Mouse (Mus musculus) cerebellum, postnatal 25 days (tissue): ENCODE measurements at regions not wholly inside any gene's neighbourhood (a gene's known extent, or its start where the extent isn't known, plus 50 kb on each side); places are given as distances from the start of the nearest gene placed in this dataset.

Source experiments
- DNase-seq, 2 experiments: peaks; one replicate each; pipeline ENCODE4 v3.0.0; 2021; ENCODE audit warnings: mixed read lengths in 2 of 2

DNA sequence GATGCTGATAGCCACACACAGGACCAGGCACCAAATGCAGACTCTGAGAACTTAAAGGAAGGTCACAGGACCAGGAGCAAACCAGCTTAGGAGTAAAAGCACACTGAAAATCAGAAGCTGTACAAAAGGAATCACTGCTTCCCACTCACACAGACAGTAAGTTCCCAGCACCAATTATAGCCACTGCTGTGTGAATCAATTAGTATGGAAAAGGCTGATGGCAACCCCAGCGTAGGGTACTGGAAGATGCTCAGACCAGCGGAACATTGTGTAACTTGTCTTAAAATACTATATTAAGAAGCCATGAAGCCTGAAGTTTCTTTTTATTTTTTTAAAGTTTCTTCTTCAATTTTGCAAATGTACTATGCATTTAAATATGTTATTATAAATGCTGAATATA, 115.8 kb downstream of the Lnpk start:
- no peak for DNase-seq

DNA sequence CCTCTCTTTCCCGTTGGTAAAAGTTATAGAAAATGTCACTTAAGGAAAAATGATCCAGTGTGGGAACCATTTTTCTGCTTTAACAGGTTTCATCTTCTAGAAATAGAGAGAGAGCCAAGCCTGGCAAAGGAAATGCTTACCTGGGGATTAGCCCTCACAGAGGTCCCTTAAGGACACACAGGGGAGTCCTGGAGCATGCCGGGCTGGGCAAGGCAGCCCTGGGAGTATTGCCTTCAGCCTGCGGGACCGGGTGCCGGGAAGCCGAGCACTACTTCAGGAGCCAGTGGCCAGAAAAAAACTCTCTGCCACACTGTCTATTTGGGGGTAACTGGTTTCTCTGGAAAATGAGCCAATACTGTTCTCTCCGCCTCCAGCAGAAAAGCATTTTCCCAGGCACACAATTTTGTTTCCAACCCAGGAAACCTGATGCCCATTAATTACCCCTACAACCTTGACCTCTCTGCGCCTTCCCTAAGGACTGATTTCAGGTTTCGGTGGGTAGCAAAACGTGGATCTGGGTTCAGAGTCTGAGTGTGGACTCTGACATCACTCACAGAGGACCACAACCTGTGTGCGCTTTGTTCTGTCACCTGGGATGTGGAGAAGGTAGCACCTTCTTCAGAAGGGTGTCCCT, 117.9 kb downstream of the Lnpk start:
- no peak for DNase-seq

DNA sequence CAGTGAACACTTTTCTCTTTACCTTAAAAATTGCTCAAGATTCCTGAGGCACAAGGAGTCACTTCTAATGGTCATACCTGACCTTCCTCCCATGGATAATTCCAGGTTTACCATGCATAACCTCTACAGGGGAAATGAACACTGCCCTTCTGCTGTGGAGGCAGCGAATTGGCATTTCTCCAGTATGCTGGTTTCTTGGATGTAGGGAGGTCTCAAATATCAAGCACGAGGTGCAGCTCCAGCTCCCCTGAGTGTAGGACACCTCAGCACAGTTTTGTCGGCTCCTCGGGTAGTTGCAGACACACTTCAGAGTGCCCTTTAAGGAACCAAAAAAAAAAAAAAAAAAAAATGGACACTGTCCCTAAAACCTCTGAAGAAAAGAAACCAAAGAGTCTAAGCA, 124.8 kb downstream of the Lnpk start:
- DNase-seq, result no peak

DNA sequence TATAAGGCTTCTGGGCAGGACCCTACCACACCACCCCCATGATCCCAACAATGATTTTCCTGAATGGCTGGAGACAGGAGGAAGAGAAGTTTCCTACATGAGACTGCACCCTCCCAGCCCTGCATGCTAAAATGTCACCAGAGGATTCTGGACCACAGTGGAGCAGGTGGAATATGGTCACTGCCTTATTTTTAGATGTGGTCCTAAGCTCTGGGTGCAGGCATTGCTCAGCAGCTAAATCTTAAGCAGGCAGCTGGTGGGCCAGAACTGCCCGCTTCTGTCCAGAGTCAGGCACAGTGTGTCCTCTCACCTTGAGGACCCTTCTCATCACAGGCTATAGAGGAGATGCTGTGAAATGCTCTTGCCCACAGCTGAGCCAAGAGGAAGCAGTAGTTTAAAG, 126.6 kb downstream of the Lnpk start:
- no peak for DNase-seq

DNA sequence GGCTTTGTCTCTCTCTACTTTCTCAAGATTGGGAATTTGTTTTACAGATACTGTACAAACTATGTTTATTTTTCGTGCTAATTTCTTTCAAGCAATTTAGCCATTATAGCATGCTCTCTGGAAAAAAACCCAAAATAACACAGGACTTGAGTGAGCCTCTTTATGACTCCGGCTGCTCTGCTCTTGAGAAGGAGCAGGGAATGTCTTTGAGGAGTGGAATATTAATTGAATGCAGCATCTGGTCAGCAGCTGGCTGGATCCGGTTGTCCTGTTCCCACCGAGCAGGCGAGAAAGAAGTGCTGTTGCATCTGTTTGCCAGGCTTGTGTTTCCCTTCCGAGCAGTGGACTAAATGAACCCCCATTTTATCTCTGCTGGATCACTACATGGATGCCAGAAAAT, 127.7 kb downstream of the Lnpk start:
- no peak for DNase-seq

DNA sequence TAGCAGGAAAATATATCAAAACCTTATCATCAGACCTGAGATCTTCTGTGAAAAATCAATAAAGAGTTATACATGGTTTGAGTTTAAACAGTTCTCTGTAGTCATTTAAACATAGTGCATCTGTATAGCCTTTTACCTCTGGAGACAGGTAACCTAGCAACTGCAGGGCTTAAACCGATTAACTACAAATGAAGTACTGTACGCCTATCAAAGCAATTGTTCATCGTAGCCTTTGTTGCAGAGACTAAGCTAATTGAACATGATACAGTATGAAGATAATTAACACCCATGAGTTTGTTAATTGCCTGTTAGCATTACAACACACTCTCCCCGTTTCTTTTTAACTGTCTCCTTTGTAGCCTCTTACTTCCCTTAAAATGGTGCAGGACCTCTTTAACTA, 128.2 kb downstream of the Lnpk start:
- DNase-seq, result no peak

DNA sequence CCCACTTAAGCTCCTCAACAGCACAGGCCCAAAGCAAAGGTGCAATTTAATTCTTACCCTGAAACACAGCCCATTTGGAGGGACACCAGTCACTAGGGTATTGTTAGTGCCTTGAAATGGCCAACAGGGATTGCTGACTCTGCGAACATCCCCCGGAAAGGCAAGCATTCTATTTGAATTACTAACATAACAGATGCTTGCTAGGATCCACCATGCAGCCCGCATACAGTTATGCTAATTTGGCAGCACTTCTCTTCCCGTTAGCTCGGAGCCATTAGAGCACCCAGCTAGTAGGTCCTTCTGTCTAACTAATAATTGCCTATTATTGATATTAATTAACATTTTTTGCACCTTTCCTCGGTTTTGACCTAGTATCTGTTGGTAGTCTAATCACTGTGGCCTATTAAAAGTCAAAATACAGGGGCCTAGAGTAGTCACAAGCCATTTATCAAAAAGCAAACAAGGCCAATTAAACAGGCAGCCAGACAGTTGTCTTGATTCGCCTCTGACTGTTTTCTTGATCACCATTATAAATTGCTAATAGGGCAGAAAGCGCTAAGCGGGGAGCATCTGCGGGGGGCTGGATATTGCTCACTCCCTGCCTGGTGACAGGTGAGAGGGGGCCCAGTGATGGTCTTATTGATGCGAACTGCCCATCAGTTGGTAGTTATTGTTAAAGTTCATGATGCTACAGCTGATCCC, 129.0 kb downstream of the Lnpk start:
- DNase-seq, result no peak

DNA sequence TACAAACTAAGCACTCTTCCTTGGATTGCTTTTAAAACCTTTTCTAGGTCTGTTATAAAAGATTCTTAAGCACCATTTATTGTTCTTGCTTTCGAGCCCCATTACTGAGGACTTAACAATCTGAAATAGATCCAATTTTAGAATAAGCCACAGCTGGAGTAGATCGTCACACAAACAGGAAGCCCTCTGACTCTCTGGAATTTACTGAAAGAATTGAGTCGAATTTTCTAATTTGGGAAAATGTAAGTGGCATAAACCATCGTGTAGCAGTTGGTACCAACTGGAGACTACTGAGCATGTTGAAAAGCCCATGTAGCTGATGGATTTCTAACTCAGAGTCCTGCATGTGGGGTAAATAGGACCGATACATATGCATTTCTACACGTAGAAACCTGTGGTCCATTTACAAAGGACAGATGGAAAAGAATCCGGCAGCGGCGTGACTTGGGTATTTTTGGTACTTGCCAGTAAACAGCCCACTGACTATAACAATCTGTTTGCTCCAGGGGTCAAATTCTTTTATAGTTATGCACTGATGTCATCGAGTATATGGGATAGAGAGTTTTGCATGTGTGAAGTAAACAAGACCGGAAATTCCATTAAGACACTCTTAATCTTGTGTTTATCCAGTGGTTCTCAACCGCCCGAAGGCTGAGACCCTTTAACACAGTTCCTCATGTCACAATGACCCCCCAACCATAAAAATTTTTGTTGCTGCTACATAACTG, 143.9 kb downstream of the Lnpk start:
- DNase-seq, result no peak

DNA sequence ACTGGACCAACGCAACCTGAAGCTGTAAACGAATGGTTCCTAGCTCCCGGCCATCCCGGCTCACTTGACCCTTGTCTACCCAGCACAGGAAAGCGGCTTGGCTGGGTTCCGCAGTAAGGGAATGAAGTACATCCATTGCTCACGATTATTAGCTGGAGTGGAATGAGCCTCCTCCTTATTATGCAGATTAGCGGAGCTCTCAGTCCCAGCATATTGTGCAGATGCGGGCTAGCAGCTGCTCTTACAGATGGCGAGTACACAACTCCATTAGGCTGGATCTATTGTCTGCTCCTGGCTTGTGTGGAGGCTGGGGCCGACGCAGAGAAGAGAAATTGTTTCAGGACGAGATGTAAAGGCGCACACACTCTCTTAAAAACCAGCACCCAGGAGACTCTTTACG, 152.5 kb downstream of the Lnpk start:
- no peak for DNase-seq

DNA sequence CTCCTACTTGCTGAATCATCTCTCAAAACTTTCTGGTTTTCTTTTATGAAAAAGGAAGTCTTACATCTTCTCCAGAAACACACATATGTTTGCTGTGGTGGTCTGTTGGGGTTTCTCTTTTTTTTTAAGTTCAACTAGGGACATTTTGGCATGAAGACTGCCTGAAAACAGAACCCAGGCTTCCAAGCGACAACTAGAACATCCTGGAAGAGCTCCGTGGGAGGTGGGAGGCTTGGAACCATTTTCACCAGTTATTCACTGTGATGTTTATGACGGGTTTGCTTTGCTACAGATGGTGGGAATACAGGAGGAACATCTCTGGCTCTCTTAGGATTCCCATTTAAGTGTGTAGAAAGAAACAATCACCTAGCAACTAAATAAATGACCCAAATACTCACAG, 154.5 kb downstream of the Lnpk start:
- no peak for DNase-seq

DNA sequence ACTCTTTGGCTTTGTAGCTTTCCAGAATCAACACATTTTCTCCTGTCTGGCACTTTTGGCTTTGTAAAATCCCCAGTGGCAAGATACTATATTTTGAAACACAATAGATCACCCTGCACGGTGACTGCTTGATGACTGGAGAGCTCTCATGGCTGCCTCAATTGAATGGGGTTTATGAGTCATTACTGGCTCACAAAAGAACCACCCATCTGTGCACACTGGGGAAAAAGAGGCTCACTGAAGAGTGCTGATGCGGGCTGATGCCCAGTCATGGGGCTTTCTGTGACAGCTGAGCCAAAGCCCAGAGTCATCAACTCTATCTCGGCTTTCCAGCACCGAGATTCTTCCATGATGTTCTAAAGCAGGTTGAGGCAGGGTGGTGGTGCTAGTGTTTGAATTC, 163.1 kb downstream of the Lnpk start:
- no peak for DNase-seq

DNA sequence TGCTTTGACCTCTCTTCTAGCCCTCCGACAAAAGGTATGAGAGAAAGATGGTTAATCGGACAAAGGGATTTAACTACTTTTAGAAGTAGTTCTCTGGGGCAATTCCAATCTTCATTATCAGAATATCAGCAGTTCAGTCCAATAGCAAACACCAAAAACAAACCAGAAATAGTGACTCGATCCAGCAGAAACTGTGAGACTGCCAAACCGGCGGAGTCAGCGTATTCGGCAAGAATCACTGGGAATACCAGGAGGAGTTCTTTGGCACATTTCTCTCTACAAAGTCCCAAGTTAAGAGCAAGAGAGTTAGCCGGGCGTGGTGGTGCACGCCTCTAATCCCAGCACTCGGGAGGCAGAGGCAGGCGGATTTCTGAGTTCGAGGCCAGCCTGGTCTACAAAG, 164.5 kb downstream of the Lnpk start:
- DNase-seq, result no peak

DNA sequence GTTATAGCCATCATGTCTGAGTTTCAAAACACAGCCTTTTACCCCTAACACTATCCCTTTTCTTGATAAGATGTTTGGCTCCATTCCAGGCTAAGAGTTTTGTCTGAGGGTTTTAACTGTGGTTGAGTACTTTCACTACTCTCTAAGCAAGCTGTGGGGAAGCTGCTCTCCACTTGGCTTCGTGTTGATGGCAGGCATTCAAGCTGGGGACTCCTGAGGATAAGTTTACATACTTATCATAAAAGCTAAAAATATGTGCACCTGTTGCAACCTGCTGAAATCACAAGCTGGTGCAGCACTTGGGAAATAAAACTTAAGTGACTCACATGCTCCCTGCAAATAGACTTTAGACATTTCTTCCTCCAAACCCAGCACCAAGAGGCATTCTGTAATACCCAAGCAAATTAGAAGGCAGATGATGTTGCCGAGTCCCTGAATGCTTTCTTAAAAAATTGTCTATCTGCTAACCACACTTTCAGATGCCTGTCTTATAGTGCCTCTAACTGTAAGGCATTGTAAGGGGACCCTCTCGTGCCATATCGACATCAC, 169.3 kb downstream of the Lnpk start:
- DNase-seq, result no peak

DNA sequence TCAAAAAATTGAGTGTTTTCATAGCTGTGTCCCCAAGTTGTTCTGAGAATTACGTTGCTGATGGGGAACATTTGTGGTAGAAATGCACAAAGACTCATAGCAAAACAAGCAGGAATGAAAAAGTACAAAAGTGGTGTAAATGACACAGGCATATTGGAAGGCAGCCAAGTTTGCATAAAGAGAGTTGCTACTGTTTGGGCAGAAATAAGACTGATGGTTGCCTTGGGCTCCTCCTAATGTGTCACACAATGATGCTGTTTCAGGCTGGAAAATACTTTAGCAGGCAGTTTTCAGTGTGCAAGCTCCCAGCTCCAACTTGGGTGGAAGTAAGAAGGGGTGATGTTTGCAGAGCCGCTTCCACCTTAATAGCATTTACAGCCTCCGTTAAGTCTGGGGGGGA, 174.7 kb downstream of the Lnpk start:
- no peak for DNase-seq

DNA sequence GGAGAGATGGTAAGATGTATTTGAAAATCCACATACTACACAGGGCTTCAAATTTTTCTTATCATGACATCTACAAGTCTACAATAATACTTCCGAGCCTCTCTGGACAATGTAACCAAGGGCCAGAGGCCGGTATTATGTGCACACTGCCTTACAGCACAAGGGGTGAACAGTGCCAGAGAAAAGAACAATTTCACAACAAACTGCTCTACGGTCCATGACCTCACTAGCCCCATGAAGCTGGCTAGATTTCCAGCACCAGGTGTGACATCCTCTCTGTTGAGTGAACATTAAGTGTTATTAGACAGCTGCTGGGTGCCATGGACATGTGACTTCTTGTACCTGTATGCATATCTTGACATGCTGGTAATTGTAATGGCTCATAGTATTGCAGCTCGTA, 188.2 kb downstream of the Lnpk start:
- no peak for DNase-seq

DNA sequence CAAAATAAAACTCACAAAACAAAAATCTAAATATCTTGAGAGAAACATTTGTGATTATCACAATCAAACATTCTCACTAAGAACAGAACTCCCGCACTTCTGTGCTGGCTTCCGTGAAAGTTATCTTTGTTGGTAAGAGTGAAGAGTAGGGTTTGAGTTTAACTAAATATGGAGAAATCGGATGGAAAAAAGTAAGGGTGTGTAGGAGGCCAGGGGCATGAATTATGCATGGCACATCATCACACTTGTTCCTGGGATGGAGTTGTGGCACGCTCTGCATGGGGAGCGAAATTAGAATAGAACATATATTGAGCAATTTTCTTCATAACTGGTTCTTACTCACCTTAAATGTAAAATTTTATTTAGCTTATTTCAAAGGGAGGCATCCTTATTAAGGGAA, 191.2 kb downstream of the Lnpk start:
- no peak for DNase-seq

DNA sequence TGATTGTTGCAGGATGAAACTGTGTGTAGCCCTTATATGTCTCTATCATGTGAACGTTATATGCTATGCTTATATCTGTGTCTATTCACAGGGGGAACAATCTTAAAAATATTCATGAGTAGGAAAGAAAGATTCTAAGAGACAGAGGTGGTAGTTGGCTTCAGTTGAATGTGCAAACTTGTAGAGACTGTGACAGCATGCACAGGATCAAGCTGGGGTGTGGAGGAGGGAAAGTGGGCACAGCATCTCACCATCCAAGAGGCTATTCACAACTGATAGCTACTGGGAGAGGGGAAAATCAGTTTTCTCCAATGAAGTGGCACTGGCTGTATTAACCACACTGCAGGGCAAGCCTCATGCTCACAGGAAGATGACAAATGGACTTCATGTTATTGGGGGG, 194.3 kb downstream of the Lnpk start:
- DNase-seq, result no peak

DNA sequence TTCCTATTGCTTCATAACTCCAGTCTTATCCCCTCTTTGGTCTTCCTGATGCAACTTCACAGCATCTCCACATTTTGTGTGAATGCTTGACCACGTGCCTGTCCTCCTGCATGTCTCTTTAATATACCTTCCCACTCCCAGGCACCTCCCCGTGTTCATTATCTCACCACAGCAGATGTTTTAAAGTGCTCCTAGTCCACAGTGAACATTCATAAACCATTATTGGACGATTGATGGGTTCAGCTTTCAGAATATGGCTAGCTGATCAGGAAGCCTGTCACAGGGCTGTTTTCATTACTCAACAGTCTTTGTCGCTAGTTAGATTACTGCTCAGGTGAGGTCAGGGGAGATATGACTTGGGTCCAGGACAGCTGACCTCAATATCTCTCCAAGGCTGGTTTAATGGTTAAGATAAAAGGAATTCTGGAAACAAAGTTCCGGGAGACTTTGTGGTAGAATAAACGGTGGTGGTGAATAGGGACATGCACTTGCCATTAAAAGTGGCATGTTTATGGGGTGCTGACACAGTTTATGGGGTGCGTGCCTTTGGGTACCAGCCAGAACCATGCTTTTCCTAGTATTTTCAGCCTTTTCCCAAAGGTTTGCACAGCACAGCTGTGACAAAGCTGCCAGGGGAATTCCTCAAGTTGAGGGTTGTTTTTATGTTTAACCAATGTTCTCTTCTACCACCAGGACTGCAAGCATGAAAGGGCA, 198.5 kb downstream of the Lnpk start:
- no peak for DNase-seq

DNA sequence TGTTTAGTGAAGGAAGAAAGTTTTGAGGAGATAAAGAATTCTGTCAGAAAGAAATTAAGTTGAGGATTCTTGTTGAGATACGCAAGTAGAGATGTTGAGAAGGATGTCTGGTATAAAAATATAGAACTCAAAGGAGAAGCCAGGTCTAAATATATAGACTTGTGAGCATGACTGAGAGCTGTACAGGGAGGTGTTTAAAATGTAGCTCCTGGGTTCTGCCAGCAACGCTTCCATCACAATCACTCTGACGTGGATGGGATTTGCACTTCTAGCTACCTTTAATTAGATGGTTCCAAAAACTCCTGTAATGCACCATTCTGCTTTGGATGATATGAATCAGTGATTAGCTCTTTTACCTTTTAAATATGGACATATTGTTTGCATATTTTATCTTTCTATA, 200.5 kb downstream of the Lnpk start:
- DNase-seq, result no peak

DNA sequence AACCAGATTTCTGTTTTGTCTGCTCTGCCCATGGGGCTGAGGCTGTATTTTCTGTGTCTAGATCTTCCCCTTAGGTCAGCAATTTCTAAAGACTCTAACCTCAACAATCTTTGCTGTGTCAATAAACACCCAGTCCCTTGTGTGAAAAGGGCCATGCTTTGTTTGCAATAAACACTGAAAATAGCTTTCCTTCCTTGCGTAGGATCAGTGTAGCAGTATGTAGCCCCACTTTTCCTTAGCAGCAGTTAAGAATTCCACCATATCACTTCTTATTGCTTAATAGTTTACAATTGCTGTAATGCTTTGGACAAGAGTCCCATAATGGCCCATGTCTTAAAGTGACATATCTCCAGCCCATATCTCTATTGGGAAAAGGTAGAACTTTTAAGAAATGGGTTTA, 205.3 kb downstream of the Lnpk start:
- DNase-seq, result no peak

DNA sequence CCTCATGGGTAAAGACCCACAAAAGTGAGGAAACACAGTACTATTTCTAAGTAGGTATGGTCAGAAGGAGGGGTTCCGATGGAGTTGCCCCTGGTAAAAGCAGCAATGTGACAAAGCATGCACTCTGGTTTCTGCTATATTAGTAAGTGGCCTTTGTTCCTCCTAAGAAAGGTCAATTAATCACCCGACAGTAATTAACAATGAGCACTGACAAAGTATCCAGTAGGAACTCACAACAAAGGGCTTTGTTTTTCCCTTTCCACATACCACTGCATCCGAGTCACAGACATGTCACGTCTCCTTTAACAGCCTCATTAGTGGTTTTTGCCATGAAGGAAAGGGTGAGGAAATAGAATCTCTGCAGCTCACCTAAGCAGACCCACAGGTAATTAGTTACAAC, 206.2 kb downstream of the Lnpk start:
- no peak for DNase-seq

DNA sequence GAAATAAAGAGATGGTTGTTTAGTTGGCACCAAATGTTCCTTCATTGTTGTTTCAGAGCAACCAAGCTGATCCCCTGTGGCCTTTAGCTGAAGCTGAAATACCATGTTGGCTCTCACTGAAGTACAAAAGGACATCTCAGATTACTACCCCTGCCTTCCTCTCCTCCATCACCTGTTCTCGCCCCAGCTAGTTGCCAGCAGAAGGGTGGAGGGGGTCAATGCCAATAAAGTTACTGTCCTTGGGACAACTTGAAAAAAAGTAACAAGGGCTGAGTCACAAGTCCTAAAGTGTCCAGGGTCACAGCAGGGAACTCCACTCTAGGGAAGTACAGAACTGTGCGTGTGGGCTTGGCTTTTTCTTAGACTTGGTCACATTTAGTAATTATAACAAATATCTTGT, 216.0 kb downstream of the Lnpk start:
- DNase-seq, result no peak

DNA sequence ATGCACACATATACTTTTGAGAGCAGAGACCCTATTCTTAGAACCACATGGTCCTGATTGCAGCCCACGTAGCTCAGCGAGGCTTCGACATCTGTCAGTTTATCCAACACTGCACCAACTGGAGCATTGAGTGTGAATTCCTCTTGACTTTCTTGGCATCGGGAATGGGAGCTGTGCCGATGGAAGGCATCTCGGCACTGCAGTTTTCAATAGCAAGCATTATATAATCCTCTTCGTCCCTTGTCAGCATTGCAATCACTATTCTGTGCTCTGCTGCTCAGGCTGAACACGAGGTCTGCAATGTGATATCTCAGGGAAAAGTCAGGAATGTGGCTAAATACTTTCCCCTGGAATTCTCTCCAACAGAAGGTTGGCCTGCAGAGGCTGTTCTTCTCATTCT, 224.6 kb downstream of the Lnpk start:
- DNase-seq, result no peak

DNA sequence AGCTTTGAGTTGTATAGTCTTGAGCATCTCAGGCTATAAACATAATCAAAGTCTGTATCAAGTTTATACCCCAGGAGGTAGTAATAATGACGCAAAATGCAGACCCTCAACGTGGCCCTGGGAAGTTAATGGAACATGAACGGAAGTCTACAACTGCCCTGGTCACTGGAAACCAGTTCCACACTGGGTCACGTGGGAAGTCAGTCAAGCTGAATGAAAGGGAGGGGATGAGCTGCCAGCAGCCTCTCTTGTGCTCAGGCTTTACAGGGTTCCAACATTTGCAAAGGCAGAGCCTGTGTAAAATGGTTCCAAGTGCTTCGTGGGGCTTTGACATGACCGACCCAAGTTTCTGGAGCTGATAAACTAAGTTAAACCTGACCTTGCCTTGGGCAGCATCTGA, 229.4 kb downstream of the Lnpk start:
- peak in 1 of 2 experiments; percentile 3 for DNase-seq
